Mouse (Mus musculus) heart, adult 2 months (tissue): ENCODE measurements around the gene Cwc25. TPM values are rescaled to one million over a fixed set of nuclear protein-coding genes. Genes with fewer than 3 reads are reported as not detected.

Source experiments
- DNase-seq, 2 experiments: peaks; one replicate each; pipeline ENCODE4 v3.0.0; 2021
- H3K27ac ChIP-seq: fragments of 200-600 bp; 2 replicates; pipeline ENCODE4 v1.8.1; 2022
- H3K27me3 ChIP-seq: fragments of 200-500 bp; 2 replicates; pipeline ENCODE4 v1.6.1; 2012; ENCODE audit warnings: mild to moderate bottlenecking, low read length, inconsistent platforms, mixed read lengths; ENCODE audit not compliant: control insufficient read depth, insufficient read depth
- H3K36me3 ChIP-seq: fragments of 200-500 bp; 2 replicates; pipeline ENCODE4 v1.6.1; 2012; ENCODE audit warnings: low read length, inconsistent platforms; ENCODE audit not compliant: control insufficient read depth, insufficient read depth
- H3K4me1 ChIP-seq: fragments of 200-500 bp; 2 replicates; pipeline ENCODE4 v1.6.1; 2011; ENCODE audit warnings: low read length; ENCODE audit not compliant: control insufficient read depth, insufficient read depth
- H3K4me3 ChIP-seq: fragments of 200-600 bp; 2 replicates; pipeline ENCODE4 v1.8.1; 2022
- H3K79me2 ChIP-seq: fragments of 200-500 bp; replicated peaks from 2 replicates; pipeline ENCODE4 v1.6.1; 2012; ENCODE audit warnings: mild to moderate bottlenecking, inconsistent platforms, low read length, moderate library complexity, mixed read lengths; ENCODE audit not compliant: control insufficient read depth, insufficient read depth
- H3K9ac ChIP-seq: fragments of 200-500 bp; 2 replicates; pipeline ENCODE4 v1.6.1; 2012; ENCODE audit warnings: low read depth, mild to moderate bottlenecking, control low read depth, inconsistent platforms, low read length, mixed read lengths
- CTCF ChIP-seq: fragments of 200-600 bp; IDR thresholded peaks from 2 replicates; pipeline ENCODE4 v1.8.1; 2022; ENCODE audit warnings: antibody characterized with exemption, mild to moderate bottlenecking, moderate library complexity
- EP300 ChIP-seq: fragments of 200-500 bp; IDR thresholded peaks from 2 replicates; pipeline ENCODE4 v1.6.1; 2011; ENCODE audit warnings: low read depth, low read length, control low read depth; ENCODE audit not compliant: insufficient read depth
- POLR2A ChIP-seq: fragments of 200-500 bp; IDR thresholded peaks from 2 replicates; pipeline ENCODE4 v1.6.1; 2011; ENCODE audit warnings: mild to moderate bottlenecking, low read depth, low read length, control low read depth; ENCODE audit not compliant: insufficient read depth
- WGBS: fragments of 180-500 bp; shearing (Covaris S2); methylation state at CpG from one replicate; pipeline ENCODE4 v1.1.7; 2018; 5-methylcytosine and 5-hydroxymethylcytosine counted together
- intact Hi-C: fragments of 180-260 bp; cut with DNase I; formaldehyde crosslinking; loops from one replicate; pipeline ENCODE4 v1.15.1; 2025
- polyA plus RNA-seq: library from polyadenylated mRNA; depleted of rRNA; stranded (reverse); fragments of >200 nt; gene quantifications from 2 replicates; pipeline ENCODE4 v1.2.3, GENCODE M21; 2012
- total RNA-seq, 2 experiments: library from RNA; stranded (reverse); gene quantifications; 2 replicates each; pipeline ENCODE4 v1.2.3; 2021

Cwc25 gene
- total and polyA plus RNA-seq, 3 experiments, result 6.0 to 7.9 (median 7.6) TPM

- H3K36me3 ChIP-seq, result no peaks in the 10 kb centered on the region
- DNase-seq, result no peak
- peaks cover 2% of the 10 kb centered on the region; the same call in 1 of the 2 replicates for H3K79me2 ChIP-seq
- no peak overlapping the region for H3K27ac ChIP-seq
- 65% methylated on average over 6 of the region's 6 CpGs for WGBS
- TF ChIP-seq POLR2A, result no peak
- TF ChIP-seq CTCF, result no peak
- TF ChIP-seq EP300, result no peak
- H3K4me3 ChIP-seq, result no peak overlapping the region
- H3K27me3 ChIP-seq, result no peaks in the 10 kb centered on the region
- intact Hi-C loops, result no loop called here
- H3K4me1 ChIP-seq, result no peaks in the 10 kb centered on the region
- H3K9ac ChIP-seq, result no peak overlapping the region
Observed at GRCm38 (mm10) chr11:97758942-97759341, 7.4 kb downstream of the Cwc25 start.

GRCm38 (mm10) chr11:97758125-97758524, 8.2 kb downstream of the Cwc25 start:
- intact Hi-C loops, result no loop called here
- no peak for DNase-seq
- H3K79me2 ChIP-seq, result peaks cover 2% of the 10 kb centered on the region; the same call in 1 of the 2 replicates
- H3K9ac ChIP-seq, result no peak overlapping the region
- 89% methylated on average over 1 of the region's 1 CpGs for WGBS
- TF ChIP-seq EP300 (no peak), CTCF (no peak), POLR2A (no peak)
- no peaks in the 10 kb centered on the region for H3K27me3 ChIP-seq
- no peak overlapping the region for H3K27ac ChIP-seq
- H3K36me3 ChIP-seq, result no peaks in the 10 kb centered on the region
- H3K4me1 ChIP-seq, result no peaks in the 10 kb centered on the region
- no peak overlapping the region for H3K4me3 ChIP-seq

- no peaks in the 10 kb centered on the region for H3K36me3 ChIP-seq
Observed at GRCm38 (mm10) chr11:97753277-97753676, 13.1 kb downstream of the Cwc25 start.

GRCm38 (mm10) chr11:97748496-97748895, 17.9 kb downstream of the Cwc25 start:
- H3K27ac ChIP-seq, result no peak overlapping the region
- H3K4me1 ChIP-seq, result peaks cover under 1% of the 10 kb centered on the region
- intact Hi-C loops, result loop anchor here (5.0 kb wide), 1 partner anchor 134 kb away; the partner anchor contains the start of gene Fbxo47
- no peak overlapping the region for H3K4me3 ChIP-seq
- 72% methylated on average over 5 of the region's 5 CpGs for WGBS
- no peak overlapping the region for H3K9ac ChIP-seq
- no peak for DNase-seq
- H3K36me3 ChIP-seq, result no peaks in the 10 kb centered on the region
- H3K27me3 ChIP-seq, result no peaks in the 10 kb centered on the region
- H3K79me2 ChIP-seq, result no peaks in the 10 kb centered on the region
- TF ChIP-seq CTCF (no peak), EP300 (no peak), POLR2A (no peak)

More at GRCm38 (mm10) chr11:97753277-97753676, 13.1 kb downstream of the Cwc25 start:
- Histone ChIP-seq H3K9ac (no peak overlapping the region), H3K4me3 (no peak overlapping the region), H3K27ac (no peak overlapping the region), H3K79me2 (no peaks in the 10 kb centered on the region), H3K27me3 (no peaks in the 10 kb centered on the region), H3K4me1 (no peaks in the 10 kb centered on the region)
- intact Hi-C loops, result no loop called here
- WGBS, result 93% methylated on average over 8 of the region's 8 CpGs
- TF ChIP-seq CTCF (no peak), POLR2A (no peak), EP300 (no peak)
- DNase-seq, result no peak

GRCm38 (mm10) chr11:97747773-97748172, 18.6 kb downstream of the Cwc25 start:
- H3K79me2 ChIP-seq, result no peaks in the 10 kb centered on the region
- H3K27me3 ChIP-seq, result no peaks in the 10 kb centered on the region
- no peak overlapping the region for H3K4me3 ChIP-seq
- no peak overlapping the region for H3K27ac ChIP-seq
- no peaks in the 10 kb centered on the region for H3K36me3 ChIP-seq
- no peak overlapping the region for H3K9ac ChIP-seq
- no peak for DNase-seq
- TF ChIP-seq CTCF (no peak), POLR2A (no peak), EP300 (no peak)
- 80% methylated on average over 8 of the region's 8 CpGs for WGBS
- peaks cover 2% of the 10 kb centered on the region for H3K4me1 ChIP-seq
- intact Hi-C loops, result loop anchor here (2.0 to 5.0 kb wide), 2 partner anchors 33 to 135 kb away; partner anchors contain the start of gene Fbxo47

- H3K79me2 ChIP-seq, result peaks cover 3% of the 10 kb centered on the region; the same call in 1 of the 2 replicates
- H3K27ac ChIP-seq, result peak overlapping the region; percentile 4; the same call in 1 of the 2 replicates
- peak overlapping the region; percentile 82 for H3K4me3 ChIP-seq
- no peak for DNase-seq
- no peak overlapping the region for H3K9ac ChIP-seq
- H3K27me3 ChIP-seq, result no peaks in the 10 kb centered on the region
- 8% methylated on average over 13 of the region's 13 CpGs for WGBS
- TF ChIP-seq CTCF, result no peak
- no peak for TF ChIP-seq POLR2A
- H3K36me3 ChIP-seq, result no peaks in the 10 kb centered on the region
- intact Hi-C loops, result loop anchor here (1.0 to 5.0 kb wide), 3 partner anchors 21 to 137 kb away; partner anchors contain the start of genes Cwc25, Fbxo47 and Psmb3
- peaks cover 2% of the 10 kb centered on the region for H3K4me1 ChIP-seq
Observed at GRCm38 (mm10) chr11:97745331-97745721, 21.0 kb downstream of the Cwc25 start.
